Mouse (Mus musculus): ENCODE measurements around the gene Dok5. TPM values are rescaled to one million over a fixed set of nuclear protein-coding genes. Genes with fewer than 3 reads are reported as not detected.
A peak's percentile ranks its signal among the peaks of the same experiment; 100 is the strongest.

Gene Dok5
- polyA plus RNA-seq, 1 experiment, result 0.11 TPM

DNA sequence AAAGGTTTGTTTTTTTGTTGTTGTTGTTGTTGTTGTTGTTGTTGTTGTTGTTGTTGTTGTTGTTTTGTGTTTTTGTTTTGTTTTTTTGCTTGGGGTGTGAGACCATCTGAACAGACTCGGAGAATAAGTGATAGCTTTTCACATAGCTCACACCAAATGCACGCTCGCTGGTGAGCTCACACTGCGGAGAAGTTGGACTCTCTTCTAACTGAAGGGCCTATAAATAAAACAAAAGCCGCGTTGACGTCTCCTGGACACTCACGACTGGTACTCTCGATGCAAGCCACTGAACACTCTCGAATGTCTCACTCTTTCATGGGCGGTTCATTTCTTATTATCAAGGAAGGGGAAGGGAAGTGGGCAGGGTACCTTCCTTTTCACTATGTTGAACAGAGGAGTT, 105.8 kb downstream of the Dok5 start:
- H3K36me3 ChIP-seq (ENCODE audit: control insufficient read depth, insufficient read depth, low read length), result no peaks in the 10 kb centered on the region
- H3K27ac ChIP-seq (ENCODE audit: control insufficient read depth, insufficient read depth, low read depth, low read length), result no peak overlapping the region
- TF ChIP-seq CTCF (IDR thresholded peaks at IDR 0.05; ENCODE audit: control insufficient read depth, insufficient read depth, insufficient replicate concordance, low read depth, low read length) (no peak), POLR2A (IDR thresholded peaks at IDR 0.05; ENCODE audit: control insufficient read depth, low read depth, low read length) (no peak)
- no peak overlapping the region for H3K4me3 ChIP-seq (ENCODE audit: control insufficient read depth, low read depth, low read length)
- no peaks in the 10 kb centered on the region for H3K27me3 ChIP-seq (ENCODE audit: control insufficient read depth, insufficient read depth, low read length)
- H3K4me1 ChIP-seq (ENCODE audit: control insufficient read depth, insufficient read depth, low read length), result no peaks in the 10 kb centered on the region

DNA sequence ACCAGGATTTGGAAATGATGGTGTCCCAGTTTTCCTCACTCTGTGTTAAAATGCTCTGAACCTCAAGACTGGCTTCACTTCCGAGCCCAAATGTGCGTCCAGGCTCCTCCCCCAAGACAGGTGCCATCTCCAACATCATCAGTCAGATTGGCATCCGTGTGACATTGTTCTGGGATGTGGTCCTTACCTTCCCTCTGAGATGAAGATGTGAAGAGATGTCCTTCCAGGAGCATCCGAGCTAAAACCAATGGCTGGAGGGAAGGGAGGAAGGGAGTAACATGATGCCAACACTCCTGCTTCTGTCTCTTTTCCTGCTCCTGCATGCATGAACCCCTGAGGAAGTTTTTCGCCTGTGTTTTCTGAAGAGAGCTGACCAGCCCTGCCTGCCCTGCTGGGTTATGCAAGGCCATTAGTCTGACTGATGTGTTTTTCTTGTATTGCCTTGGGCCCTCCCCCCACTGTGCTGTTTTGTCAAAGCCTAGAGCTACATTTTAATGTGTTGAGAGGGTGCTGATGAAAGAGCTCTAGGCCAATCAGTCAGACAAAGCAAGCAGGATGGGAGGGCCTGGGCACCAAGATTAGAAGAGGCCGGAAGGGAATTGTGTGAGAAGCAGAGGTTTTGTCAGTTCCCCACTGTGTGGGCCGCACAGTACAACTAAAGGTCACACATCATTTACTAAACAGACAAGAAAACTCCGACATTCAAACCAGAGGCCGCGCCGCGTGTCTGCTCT, 106.4 kb downstream of the Dok5 start:
- no peak overlapping the region for H3K4me3 ChIP-seq (ENCODE audit: control insufficient read depth, low read depth, low read length)
- H3K4me1 ChIP-seq (ENCODE audit: control insufficient read depth, insufficient read depth, low read length), result no peaks in the 10 kb centered on the region
- no peaks in the 10 kb centered on the region for H3K36me3 ChIP-seq (ENCODE audit: control insufficient read depth, insufficient read depth, low read length)
- H3K27me3 ChIP-seq (ENCODE audit: control insufficient read depth, insufficient read depth, low read length), result no peaks in the 10 kb centered on the region
- TF ChIP-seq CTCF (IDR thresholded peaks at IDR 0.05; ENCODE audit: control insufficient read depth, insufficient read depth, insufficient replicate concordance, low read depth, low read length) (no peak), POLR2A (IDR thresholded peaks at IDR 0.05; ENCODE audit: control insufficient read depth, low read depth, low read length) (no peak)
- no peak overlapping the region for H3K27ac ChIP-seq (ENCODE audit: control insufficient read depth, insufficient read depth, low read depth, low read length)

DNA sequence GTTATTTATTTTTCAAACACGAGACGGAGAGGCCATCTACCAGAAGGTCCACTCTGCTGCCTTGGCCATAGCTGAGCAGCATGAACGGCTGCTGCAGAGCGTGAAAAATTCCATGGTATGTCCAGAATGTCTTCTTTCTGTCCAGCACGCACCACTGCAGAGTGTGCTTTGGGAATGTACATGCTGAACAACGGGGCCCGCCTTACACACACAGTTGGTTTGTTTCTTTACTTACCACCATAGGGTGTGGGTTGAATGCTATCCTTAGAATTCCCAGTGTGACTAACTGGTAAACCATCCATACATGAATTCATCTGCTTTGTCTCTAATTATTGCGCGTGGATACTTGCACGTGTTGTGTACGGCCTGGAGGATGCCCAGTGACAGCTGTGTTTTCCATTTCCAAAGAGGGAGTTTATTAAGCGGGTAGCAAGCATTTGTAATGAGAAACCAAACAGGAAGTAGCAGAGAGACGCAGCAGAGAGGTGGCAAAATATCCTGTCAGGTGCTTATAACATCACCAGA, 109.9 kb downstream of the Dok5 start:
- no peak overlapping the region for H3K4me3 ChIP-seq (ENCODE audit: control insufficient read depth, low read depth, low read length)
- no peak for TF ChIP-seq CTCF (IDR thresholded peaks at IDR 0.05; ENCODE audit: control insufficient read depth, insufficient read depth, insufficient replicate concordance, low read depth, low read length)
- no peak for TF ChIP-seq POLR2A (IDR thresholded peaks at IDR 0.05; ENCODE audit: control insufficient read depth, low read depth, low read length)
- no peaks in the 10 kb centered on the region for H3K4me1 ChIP-seq (ENCODE audit: control insufficient read depth, insufficient read depth, low read length)
- H3K27me3 ChIP-seq (ENCODE audit: control insufficient read depth, insufficient read depth, low read length), result no peaks in the 10 kb centered on the region
- H3K27ac ChIP-seq (ENCODE audit: control insufficient read depth, insufficient read depth, low read depth, low read length), result no peak overlapping the region
- no peaks in the 10 kb centered on the region for H3K36me3 ChIP-seq (ENCODE audit: control insufficient read depth, insufficient read depth, low read length)

- Histone ChIP-seq H3K36me3 (ENCODE audit: control insufficient read depth, insufficient read depth, low read length) (no peaks in the 10 kb centered on the region), H3K27me3 (ENCODE audit: control insufficient read depth, insufficient read depth, low read length) (no peaks in the 10 kb centered on the region), H3K4me3 (ENCODE audit: control insufficient read depth, low read depth, low read length) (no peak overlapping the region), H3K4me1 (ENCODE audit: control insufficient read depth, insufficient read depth, low read length) (no peaks in the 10 kb centered on the region), H3K27ac (ENCODE audit: control insufficient read depth, insufficient read depth, low read depth, low read length) (no peak overlapping the region)
- TF ChIP-seq CTCF (IDR thresholded peaks at IDR 0.05; ENCODE audit: control insufficient read depth, insufficient read depth, insufficient replicate concordance, low read depth, low read length) (no peak), POLR2A (IDR thresholded peaks at IDR 0.05; ENCODE audit: control insufficient read depth, low read depth, low read length) (no peak)
Measured at GRCm38 (mm10) chr2:170845511-170845910, 113.9 kb downstream of the Dok5 start.

DNA sequence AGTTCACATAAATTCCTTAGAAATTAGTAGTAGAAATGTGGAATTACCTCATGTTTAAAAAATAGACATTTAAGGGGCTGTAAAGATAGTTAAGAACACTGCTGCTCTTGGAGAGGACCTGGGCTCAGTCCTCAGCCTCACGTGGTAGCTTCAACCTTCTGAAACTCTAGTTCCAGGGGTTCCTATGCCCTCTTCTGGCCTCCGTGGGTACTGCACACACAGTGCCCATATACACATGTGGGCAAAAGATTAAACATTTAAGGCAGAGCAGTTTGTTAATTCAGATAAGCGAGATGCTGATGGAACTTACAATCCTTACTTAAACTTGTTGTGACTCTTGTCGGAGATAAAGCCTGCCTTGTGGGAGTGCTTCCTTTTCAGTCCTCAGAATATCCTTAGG, 118.5 kb downstream of the Dok5 start:
- Histone ChIP-seq H3K36me3 (ENCODE audit: control insufficient read depth, insufficient read depth, low read length) (no peaks in the 10 kb centered on the region), H3K4me1 (ENCODE audit: control insufficient read depth, insufficient read depth, low read length) (no peaks in the 10 kb centered on the region), H3K4me3 (ENCODE audit: control insufficient read depth, low read depth, low read length) (no peak overlapping the region), H3K27ac (ENCODE audit: control insufficient read depth, insufficient read depth, low read depth, low read length) (no peak overlapping the region), H3K27me3 (ENCODE audit: control insufficient read depth, insufficient read depth, low read length) (no peaks in the 10 kb centered on the region)
- TF ChIP-seq CTCF (IDR thresholded peaks at IDR 0.05; ENCODE audit: control insufficient read depth, insufficient read depth, insufficient replicate concordance, low read depth, low read length), result peak; percentile 43; the same call in 1 of the 2 replicates
- TF ChIP-seq POLR2A (IDR thresholded peaks at IDR 0.05; ENCODE audit: control insufficient read depth, low read depth, low read length), result no peak

GRCm38 (mm10) chr2:170852337-170852736, 120.7 kb downstream of the Dok5 start:
- Histone ChIP-seq H3K27me3 (ENCODE audit: control insufficient read depth, insufficient read depth, low read length) (no peaks in the 10 kb centered on the region), H3K27ac (ENCODE audit: control insufficient read depth, insufficient read depth, low read depth, low read length) (no peak overlapping the region), H3K4me3 (ENCODE audit: control insufficient read depth, low read depth, low read length) (no peak overlapping the region), H3K4me1 (ENCODE audit: control insufficient read depth, insufficient read depth, low read length) (no peaks in the 10 kb centered on the region), H3K36me3 (ENCODE audit: control insufficient read depth, insufficient read depth, low read length) (no peaks in the 10 kb centered on the region)
- TF ChIP-seq CTCF (IDR thresholded peaks at IDR 0.05; ENCODE audit: control insufficient read depth, insufficient read depth, insufficient replicate concordance, low read depth, low read length), result no peak

DNA sequence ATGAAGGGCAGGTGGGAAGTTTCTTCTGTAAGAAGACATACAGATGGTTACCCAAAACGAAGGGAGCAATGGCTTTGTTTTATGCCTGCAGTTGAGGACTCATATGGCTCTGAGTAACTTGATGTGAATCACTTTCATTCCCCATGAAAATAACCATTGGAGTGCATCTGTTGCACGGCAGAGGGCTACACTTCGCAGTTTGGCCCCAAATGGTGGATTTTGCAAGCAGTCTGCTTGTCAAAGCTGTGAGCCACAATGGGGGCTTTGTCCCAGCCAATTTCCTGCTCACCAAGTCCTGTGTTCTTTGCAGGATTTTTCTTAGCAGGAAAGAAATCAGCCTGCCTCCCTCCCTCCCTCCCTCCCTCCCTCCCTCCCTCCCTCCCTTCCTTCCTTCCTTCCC, 123.6 kb downstream of the Dok5 start:
- no peaks in the 10 kb centered on the region for H3K27me3 ChIP-seq (ENCODE audit: control insufficient read depth, insufficient read depth, low read length)
- no peak overlapping the region for H3K27ac ChIP-seq (ENCODE audit: control insufficient read depth, insufficient read depth, low read depth, low read length)
- H3K36me3 ChIP-seq (ENCODE audit: control insufficient read depth, insufficient read depth, low read length), result no peaks in the 10 kb centered on the region
- no peaks in the 10 kb centered on the region for H3K4me1 ChIP-seq (ENCODE audit: control insufficient read depth, insufficient read depth, low read length)
- H3K4me3 ChIP-seq (ENCODE audit: control insufficient read depth, low read depth, low read length), result no peak overlapping the region
- TF ChIP-seq CTCF (IDR thresholded peaks at IDR 0.05; ENCODE audit: control insufficient read depth, insufficient read depth, insufficient replicate concordance, low read depth, low read length) (no peak), POLR2A (IDR thresholded peaks at IDR 0.05; ENCODE audit: control insufficient read depth, low read depth, low read length) (no peak)
